Mouse (Mus musculus) neural tube, embryonic 12.5 days (tissue): ENCODE data around the gene Snrnp35. TPM values are rescaled to one million over a fixed set of nuclear protein-coding genes. Genes with fewer than 3 reads are reported as not detected.

Source experiments
- ATAC-seq: fragments of 200-750 bp; cut with Nextera tagmentation; 2 replicates; pipeline ENCODE4 v1.8.0; 2017; ENCODE audit warnings: low read depth, mild to moderate bottlenecking, moderate TSS enrichment, moderate library complexity; ENCODE audit not compliant: low FRiP score
- H3K27ac ChIP-seq: fragments of 300-500 bp; sonication (generic); 2 replicates; pipeline ENCODE4 v1.5.1; 2016
- H3K27me3 ChIP-seq: fragments of 300-500 bp; sonication (generic); replicated peaks from 2 replicates; pipeline ENCODE4 v1.6.1; 2016; ENCODE audit warnings: mild to moderate bottlenecking
- H3K36me3 ChIP-seq: fragments of 300-500 bp; sonication (generic); 2 replicates; pipeline ENCODE4 v1.6.1; 2016; ENCODE audit warnings: mild to moderate bottlenecking
- H3K4me1 ChIP-seq: fragments of 300-500 bp; sonication (generic); 2 replicates; pipeline ENCODE4 v1.6.1; 2016
- H3K4me2 ChIP-seq: fragments of 300-500 bp; sonication (generic); replicated peaks from 2 replicates; pipeline ENCODE4 v1.6.1; 2016; ENCODE audit warnings: mild to moderate bottlenecking
- H3K4me3 ChIP-seq: fragments of 300-500 bp; sonication (generic); 2 replicates; pipeline ENCODE4 v1.5.1; 2016
- H3K9ac ChIP-seq: fragments of 300-500 bp; sonication (generic); 2 replicates; pipeline ENCODE4 v1.6.1; 2016; ENCODE audit warnings: mild to moderate bottlenecking
- H3K9me3 ChIP-seq: fragments of 300-500 bp; sonication (generic); 2 replicates; pipeline ENCODE4 v1.6.1; 2016; ENCODE audit warnings: mild to moderate bottlenecking
- WGBS: fragments of 180-500 bp; shearing (Covaris S2); methylation state at CpG from one replicate; pipeline ENCODE4 v1.1.7; 2016; 5-methylcytosine and 5-hydroxymethylcytosine counted together
- polyA plus RNA-seq: library from polyadenylated mRNA; unstranded; fragments of >200 nt; fragmentation: Nextera tagmentation; extraction: Ambion mirVana; gene quantifications from 2 replicates; pipeline ENCODE4 v1.2.1, GENCODE M21; 2016

Gene Snrnp35
- polyA plus RNA-seq, 1 experiment from 2014 or later: 29.6 TPM

DNA sequence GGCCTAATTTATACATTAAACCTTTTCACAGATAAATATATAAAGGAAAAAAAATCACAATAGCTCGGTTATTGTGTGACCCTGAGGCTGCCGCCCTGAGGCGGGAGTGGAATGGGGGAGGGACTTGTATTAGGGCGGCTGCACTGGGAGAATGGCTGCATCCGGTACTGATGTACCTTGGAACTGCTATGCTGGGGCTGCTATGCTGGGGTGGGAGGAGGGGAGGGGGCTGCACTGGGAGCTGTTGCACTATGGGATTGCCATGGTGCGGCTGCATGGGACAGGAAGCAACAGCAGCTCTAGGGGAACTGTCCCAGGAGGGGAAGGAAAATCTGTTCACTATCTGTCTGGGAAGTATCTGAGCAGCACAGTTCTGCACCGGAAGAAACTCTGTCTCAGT, 49.5 kb downstream of the Snrnp35 start:
- Histone ChIP-seq H3K9me3 (no peaks in the 10 kb centered on the region), H3K36me3 (no peaks in the 10 kb centered on the region), H3K4me3 (no peak overlapping the region), H3K9ac (no peak overlapping the region), H3K27me3 (0 out of 2 replicates have a peak, but pooled peaks cover 2% of the 10 kb centered on the region), H3K4me2 (no peak overlapping the region), H3K27ac (no peak overlapping the region), H3K4me1 (peaks cover 38% of the 10 kb centered on the region)
- 40% methylated on average over 7 of the region's 7 CpGs for WGBS
- no peak for ATAC-seq

GRCm38 (mm10) chr5:124535016-124535415, 52.1 kb downstream of the Snrnp35 start:
- no peak for ATAC-seq
- Histone ChIP-seq H3K9me3 (no peaks in the 10 kb centered on the region), H3K4me3 (no peak overlapping the region), H3K36me3 (no peaks in the 10 kb centered on the region), H3K4me2 (no peak overlapping the region), H3K27me3 (0 out of 2 replicates have a peak, but pooled peaks cover 2% of the 10 kb centered on the region), H3K9ac (no peak overlapping the region), H3K27ac (no peak overlapping the region), H3K4me1 (peaks cover 18% of the 10 kb centered on the region)
- 64% methylated on average over 5 of the region's 5 CpGs for WGBS

DNA sequence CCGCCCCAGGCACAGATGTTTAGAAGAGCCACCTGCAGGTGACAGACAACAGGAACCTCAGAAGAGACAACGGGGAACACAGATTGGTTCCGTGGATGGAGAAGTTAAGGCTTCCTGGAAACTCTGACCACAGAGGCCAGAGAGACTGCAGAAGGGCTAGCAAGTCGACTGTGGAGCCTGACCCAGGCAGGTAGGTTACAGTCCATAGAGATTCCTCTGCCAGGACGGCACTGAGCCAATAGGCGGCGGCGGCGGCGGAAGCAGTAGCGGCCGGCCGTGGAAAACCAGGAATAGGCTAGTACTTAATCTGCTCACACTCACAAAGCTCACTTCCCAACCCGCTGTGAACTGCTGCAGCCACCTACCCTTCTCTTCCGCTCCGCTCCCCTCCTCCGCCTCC, 53.8 kb downstream of the Snrnp35 start:
- WGBS: 9% methylated on average over 17 of the region's 17 CpGs
- Histone ChIP-seq H3K4me1 (peaks cover 8% of the 10 kb centered on the region), H3K36me3 (no peaks in the 10 kb centered on the region), H3K9me3 (no peaks in the 10 kb centered on the region), H3K4me2 (peak overlapping the region; percentile 38), H3K9ac (peak overlapping the region; percentile 33; the same call in 1 of the 2 replicates), H3K27ac (no peak overlapping the region), H3K27me3 (0 out of 2 replicates have a peak, but pooled peaks cover 2% of the 10 kb centered on the region), H3K4me3 (no peak overlapping the region)
- ATAC-seq: no peak

DNA sequence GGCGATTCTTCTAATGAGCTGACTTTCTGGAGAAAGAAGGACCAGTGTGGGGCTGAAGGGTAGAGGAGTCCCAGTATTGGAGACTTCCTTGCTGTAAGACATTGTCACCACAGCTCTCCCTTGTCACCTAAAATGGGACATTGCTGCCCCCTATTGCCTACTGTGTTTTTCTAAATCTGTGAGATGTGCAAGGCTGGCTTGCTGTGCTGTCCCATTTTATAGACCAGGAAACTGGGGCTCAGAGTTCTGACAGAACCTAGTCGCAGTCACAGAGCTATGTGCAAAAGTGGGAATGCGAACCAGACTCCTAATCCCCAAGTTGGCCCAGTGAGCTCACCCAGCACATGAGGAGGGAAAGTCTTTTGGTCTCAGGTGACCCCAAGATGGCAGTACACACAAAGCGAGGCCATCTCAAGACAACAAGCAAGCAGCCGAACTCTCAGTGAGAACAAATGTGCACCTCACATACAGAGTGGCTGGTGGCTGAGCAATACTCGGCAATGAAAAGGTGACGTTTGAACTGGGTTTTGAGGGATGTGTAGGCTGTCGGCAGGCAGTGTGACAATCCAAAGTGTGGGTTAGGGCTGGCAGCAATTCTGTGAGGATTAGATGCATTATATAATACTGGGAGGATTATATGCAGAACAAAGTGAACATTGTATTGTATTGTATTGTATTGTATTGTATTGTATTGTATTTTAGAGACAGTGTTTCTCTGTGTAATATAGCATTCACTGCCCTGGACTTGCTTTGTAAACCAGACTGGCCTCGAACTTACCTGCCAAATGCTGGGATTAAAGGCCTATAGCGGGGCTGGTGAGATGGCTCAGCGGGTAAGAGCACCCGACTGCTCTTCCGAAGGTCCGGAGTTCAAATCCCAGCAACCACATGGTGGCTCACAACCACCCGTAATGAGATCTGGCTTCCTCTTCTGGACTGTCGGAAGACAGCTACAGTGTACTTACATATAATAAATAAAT, 56.2 kb downstream of the Snrnp35 start:
- H3K27me3 ChIP-seq: 0 out of 2 replicates have a peak, but pooled peaks cover 2% of the 10 kb centered on the region
- 80% methylated on average over 16 of the region's 16 CpGs for WGBS

DNA sequence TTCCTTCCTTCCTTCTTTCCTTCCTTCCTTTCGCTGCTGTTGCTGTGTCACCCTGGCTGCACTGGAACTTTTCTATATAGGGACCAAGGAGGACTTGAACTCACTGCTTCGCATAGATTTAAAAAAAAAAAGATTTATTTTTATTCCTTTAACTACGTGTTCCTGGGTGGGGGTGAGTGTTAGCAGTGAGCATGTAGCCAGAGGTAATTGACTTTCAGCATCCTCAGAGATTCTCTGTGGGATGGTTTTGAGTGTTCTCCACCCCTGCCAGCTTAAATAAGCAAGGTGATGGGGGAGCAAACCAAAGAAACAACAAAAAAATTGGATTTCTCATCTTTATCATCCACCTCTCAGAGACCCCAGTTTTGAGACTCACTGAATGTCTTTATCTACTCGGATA, 57.0 kb downstream of the Snrnp35 start:
- Histone ChIP-seq H3K36me3 (peaks cover 10% of the 10 kb centered on the region), H3K4me2 (peak overlapping the region; percentile 44), H3K9ac (no peak overlapping the region), H3K27ac (no peak overlapping the region), H3K4me3 (no peak overlapping the region; the same call in 1 of the 2 replicates), H3K4me1 (peaks cover 11% of the 10 kb centered on the region), H3K9me3 (no peaks in the 10 kb centered on the region), H3K27me3 (0 out of 2 replicates have a peak, but pooled peaks cover 2% of the 10 kb centered on the region)
- no peak for ATAC-seq
- WGBS: 76% methylated on average over 4 of the region's 4 CpGs

More for the DNA sequence above, 56.2 kb downstream of the Snrnp35 start:
- peaks cover 11% of the 10 kb centered on the region for H3K4me1 ChIP-seq
- ATAC-seq: no peak
- peaks cover 2% of the 10 kb centered on the region for H3K36me3 ChIP-seq
- no peak overlapping the region for H3K4me2 ChIP-seq
- no peak overlapping the region for H3K27ac ChIP-seq
- H3K9me3 ChIP-seq: no peaks in the 10 kb centered on the region
- no peak overlapping the region for H3K9ac ChIP-seq
- no peak overlapping the region for H3K4me3 ChIP-seq

DNA sequence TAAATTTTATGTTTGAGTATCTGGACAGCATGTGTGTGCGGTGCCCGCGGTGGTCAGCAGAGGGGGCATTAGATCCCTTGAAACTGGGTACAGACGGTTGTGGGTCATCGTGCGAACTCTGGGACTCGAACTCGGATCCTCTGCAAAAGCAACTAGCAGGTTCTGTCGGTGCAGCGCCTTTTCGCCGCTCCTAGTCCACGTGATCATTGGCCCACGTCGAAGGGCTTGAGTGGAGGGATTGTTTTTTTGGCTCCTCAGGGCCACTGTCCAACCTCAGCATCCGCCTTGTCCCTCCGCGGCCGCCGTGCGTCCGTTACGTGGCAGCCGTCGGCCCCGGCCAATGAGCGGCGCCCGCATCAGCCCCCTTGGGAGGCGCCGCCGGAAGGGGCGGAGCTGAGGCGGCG, 57.5 kb downstream of the Snrnp35 start, which contains the start of gene Tmed2:
TSS of gene Tmed2 (plus strand) at position 313 of the 404 bp plus-strand sequence.
- H3K4me2 ChIP-seq: peak within 1 kb of the TSS; percentile 86
- peak within 1 kb of the TSS; percentile 92 for H3K9ac ChIP-seq
- peak; percentile 96 for ATAC-seq
- peak within 1 kb of the TSS; percentile 16 for H3K27ac ChIP-seq
- peak within 1 kb of the TSS; percentile 93 for H3K4me3 ChIP-seq
- H3K9me3 ChIP-seq: no peaks in the 10 kb centered on the region
- peaks cover 14% of the 10 kb centered on the region for H3K36me3 ChIP-seq
- 0 out of 2 replicates have a peak, but pooled peaks cover 2% of the 10 kb centered on the region for H3K27me3 ChIP-seq
- H3K4me1 ChIP-seq: peaks cover 11% of the 10 kb centered on the region
- WGBS: 1% methylated on average over 35 of the region's 35 CpGs

Other genes with a start within 250 kb of the Snrnp35 start
- 6.3 and 7.4 TPM in 2 replicates for gene Pitpnm2, start 233.4 kb upstream of the Snrnp35 start, polyA plus RNA-seq
- 17.9 and 18.8 TPM in 2 replicates for gene Mphosph9, start 155.2 kb upstream of the Snrnp35 start, polyA plus RNA-seq
- gene 2810006K23Rik, start 155.0 kb upstream of the Snrnp35 start, polyA plus RNA-seq: 21.2 and 22.9 TPM in 2 replicates
- gene Cdk2ap1, start 120.1 kb upstream of the Snrnp35 start, polyA plus RNA-seq: 293 and 314 TPM in 2 replicates
- 108 and 119 TPM in 2 replicates for gene Sbno1, start 57.1 kb upstream of the Snrnp35 start, polyA plus RNA-seq
- gene Kmt5a, start 43.2 kb upstream of the Snrnp35 start, polyA plus RNA-seq: 67.2 and 81.3 TPM in 2 replicates
- 18.4 and 18.9 TPM in 2 replicates for gene Rilpl2, start 4.8 kb upstream of the Snrnp35 start, polyA plus RNA-seq
- 18.1 and 19.8 TPM in 2 replicates for gene Rilpl1, start 48.3 kb downstream of the Snrnp35 start, polyA plus RNA-seq
- gene Tmed2, start 57.6 kb downstream of the Snrnp35 start, polyA plus RNA-seq: 389 and 400 TPM in 2 replicates
- gene Ddx55, start 69.7 kb downstream of the Snrnp35 start, polyA plus RNA-seq: 21.9 and 22.0 TPM in 2 replicates
- gene Eif2b1, start 96.0 kb downstream of the Snrnp35 start, polyA plus RNA-seq: 75.7 and 76.2 TPM in 2 replicates
- 62.0 and 71.2 TPM in 2 replicates for gene Gtf2h3, start 96.0 kb downstream of the Snrnp35 start, polyA plus RNA-seq
- 49.3 and 52.1 TPM in 2 replicates for gene Atp6v0a2, start 145.4 kb downstream of the Snrnp35 start, polyA plus RNA-seq
- 0.15 and 0.18 TPM in 2 replicates for gene Dnah10, start 242.0 kb downstream of the Snrnp35 start, polyA plus RNA-seq